Mouse (Mus musculus) forebrain, postnatal 0 days (tissue): ENCODE results near the gene Spp1. TPM values are rescaled to one million over a fixed set of nuclear protein-coding genes. Genes with fewer than 3 reads are reported as not detected.
A peak's percentile ranks its signal among the peaks of the same experiment; 100 is the strongest.
"Not testable (repeated sequence)": the region's sequence is repeated elsewhere in the genome, so short reads cannot be mapped to it uniquely, and the experiment has no call there.

ENCODE experiments used
- ATAC-seq: fragments of 200-750 bp; cut with Nextera tagmentation; 2 replicates; pipeline ENCODE4 v1.8.0; 2017; ENCODE audit warnings: mild to moderate bottlenecking, moderate library complexity
- DNase-seq: peaks from one replicate; pipeline ENCODE4 v3.0.0-alpha.2; 2015
- H3K27ac ChIP-seq: fragments of 300-500 bp; sonication (generic); 2 replicates; pipeline ENCODE4 v1.5.1; 2014; ENCODE audit warnings: low read depth, mild to moderate bottlenecking, antibody characterized with exemption, low read length, moderate library complexity, mixed read lengths
- H3K27me3 ChIP-seq: fragments of 300-500 bp; sonication (generic); 2 replicates; pipeline ENCODE4 v1.6.1; 2014; ENCODE audit warnings: mild to moderate bottlenecking, low read length, mixed read lengths; ENCODE audit not compliant: insufficient read depth
- H3K36me3 ChIP-seq: fragments of 300-500 bp; sonication (generic); 2 replicates; pipeline ENCODE4 v1.6.1; 2014; ENCODE audit warnings: mild to moderate bottlenecking, moderate library complexity; ENCODE audit not compliant: insufficient read depth
- H3K4me1 ChIP-seq: fragments of 300-500 bp; sonication (generic); 2 replicates; pipeline ENCODE4 v1.6.1; 2014; ENCODE audit warnings: antibody characterized with exemption; ENCODE audit not compliant: insufficient read depth
- H3K4me2 ChIP-seq: fragments of 300-500 bp; sonication (generic); 2 replicates; pipeline ENCODE4 v1.6.1; 2014; ENCODE audit warnings: low read depth, mild to moderate bottlenecking, moderate library complexity
- H3K4me3 ChIP-seq: fragments of 300-500 bp; sonication (generic); 2 replicates; pipeline ENCODE4 v1.5.1; 2014; ENCODE audit warnings: low read depth, low read length, mixed read lengths
- H3K9ac ChIP-seq: fragments of 300-500 bp; sonication (generic); 2 replicates; pipeline ENCODE4 v1.6.1; 2014; ENCODE audit warnings: mild to moderate bottlenecking
- H3K9me3 ChIP-seq: fragments of 300-500 bp; sonication (generic); 2 replicates; pipeline ENCODE4 v1.6.1; 2016; ENCODE audit warnings: low read length
- CTCF ChIP-seq: sonication (generic); IDR thresholded peaks from 2 replicates; pipeline ENCODE4 v1.5.1; 2016; ENCODE audit warnings: antibody characterized with exemption, control low read depth, low read depth
- WGBS: fragments of 180-500 bp; shearing (Covaris S2); extraction: QIAGEN DNeasy Blood & Tissue Kit; methylation state at CpG from one replicate; pipeline ENCODE4 v1.1.7; 2014; 5-methylcytosine and 5-hydroxymethylcytosine counted together
- polyA plus RNA-seq: library from polyadenylated mRNA; unstranded; fragments of >200 nt; fragmentation: Nextera tagmentation; extraction: Ambion mirVana; gene quantifications from 2 replicates; pipeline ENCODE4 v1.2.1, GENCODE M21; 2015
- total RNA-seq: library from RNA; depleted of rRNA; stranded (reverse); fragments of >200 nt; gene quantifications from 2 replicates; pipeline ENCODE4 v1.2.3, GENCODE M21; 2014

Gene Spp1
- total and polyA plus RNA-seq, 2 experiments from 2014 or later, result 67.8 to 80.6 TPM

- DNase-seq (no peak), ATAC-seq (no peak)
- Histone ChIP-seq H3K36me3 (no peaks in the 10 kb centered on the region), H3K27me3 (no peaks in the 10 kb centered on the region), H3K9me3 (no peaks in the 10 kb centered on the region), H3K27ac (no peak overlapping the region), H3K4me1 (no peaks in the 10 kb centered on the region), H3K4me2 (no peak overlapping the region), H3K9ac (no peak overlapping the region), H3K4me3 (no peak overlapping the region)
- 39% methylated on average over 12 of the region's 12 CpGs for WGBS
- TF ChIP-seq CTCF, result peak; percentile 35; the same call in 1 of the 2 replicates
Observed at GRCm38 (mm10) chr5:104432886-104433285, 2.0 kb upstream of the Spp1 start.

- H3K4me1 ChIP-seq, result no peaks in the 10 kb centered on the region
- ATAC-seq (no peak), DNase-seq (no peak)
- no peak for TF ChIP-seq CTCF
- no peak overlapping the region for H3K9ac ChIP-seq
- no peak overlapping the region for H3K4me3 ChIP-seq
- H3K27me3 ChIP-seq, result no peaks in the 10 kb centered on the region
- no peak overlapping the region for H3K4me2 ChIP-seq
- H3K9me3 ChIP-seq, result no peaks in the 10 kb centered on the region
- WGBS, result 69% methylated on average over 6 of the region's 6 CpGs
- no peak overlapping the region for H3K27ac ChIP-seq
- no peaks in the 10 kb centered on the region for H3K36me3 ChIP-seq
Observed at GRCm38 (mm10) chr5:104433968-104434565, 851 bp upstream of the Spp1 start.

GRCm38 (mm10) chr5:104436406-104437076 is 1.6 kb downstream of the Spp1 start:
- 82% methylated on average over 7 of the region's 7 CpGs for WGBS
- H3K27ac ChIP-seq, result no peak overlapping the region
- no peaks in the 10 kb centered on the region for H3K36me3 ChIP-seq
- H3K4me3 ChIP-seq, result no peak overlapping the region
- TF ChIP-seq CTCF, result no peak
- H3K27me3 ChIP-seq, result no peaks in the 10 kb centered on the region
- H3K9me3 ChIP-seq, result no peaks in the 10 kb centered on the region
- H3K9ac ChIP-seq, result no peak overlapping the region
- H3K4me2 ChIP-seq, result no peak overlapping the region
- ATAC-seq, result no peak
- no peak for DNase-seq
- H3K4me1 ChIP-seq, result no peaks in the 10 kb centered on the region

- Histone ChIP-seq H3K4me2 (no peak overlapping the region), H3K9ac (no peak overlapping the region), H3K27me3 (no peaks in the 10 kb centered on the region), H3K36me3 (no peaks in the 10 kb centered on the region), H3K9me3 (no peaks in the 10 kb centered on the region), H3K4me1 (no peaks in the 10 kb centered on the region), H3K4me3 (no peak overlapping the region), H3K27ac (no peak overlapping the region)
- WGBS, result 46% methylated on average over 6 of the region's 6 CpGs
- DNase-seq (no peak), ATAC-seq (no peak)
- TF ChIP-seq CTCF, result no peak
Observed at GRCm38 (mm10) chr5:104442396-104442795, 7.5 kb downstream of the Spp1 start.

GRCm38 (mm10) chr5:104442850-104443249 is 7.9 kb downstream of the Spp1 start:
- 32% methylated on average over 1 of the region's 1 CpGs for WGBS
- Histone ChIP-seq H3K27ac (no peak overlapping the region), H3K27me3 (no peaks in the 10 kb centered on the region), H3K4me3 (no peak overlapping the region), H3K4me2 (no peak overlapping the region), H3K36me3 (no peaks in the 10 kb centered on the region), H3K9me3 (no peaks in the 10 kb centered on the region), H3K4me1 (no peaks in the 10 kb centered on the region), H3K9ac (no peak overlapping the region)
- ATAC-seq (no peak), DNase-seq (no peak)
- no peak for TF ChIP-seq CTCF

- WGBS, result 11% methylated on average over 3 of the region's 3 CpGs
Observed at GRCm38 (mm10) chr5:104446156-104446555, 11.2 kb downstream of the Spp1 start.

GRCm38 (mm10) chr5:104448346-104448745 is 13.4 kb downstream of the Spp1 start:
- 24% methylated on average over 6 of the region's 6 CpGs for WGBS
- not testable (repeated sequence) for ATAC-seq, H3K4me1 ChIP-seq, H3K36me3 ChIP-seq, DNase-seq, H3K4me3 ChIP-seq, H3K4me2 ChIP-seq, H3K9me3 ChIP-seq, H3K9ac ChIP-seq, H3K27ac ChIP-seq, H3K27me3 ChIP-seq

More at GRCm38 (mm10) chr5:104446156-104446555, 11.2 kb downstream of the Spp1 start:
- H3K27me3 ChIP-seq, result no peaks in the 10 kb centered on the region
- no peak overlapping the region for H3K27ac ChIP-seq
- peak; percentile 83 for TF ChIP-seq CTCF
- H3K9ac ChIP-seq, result no peak overlapping the region
- H3K9me3 ChIP-seq, result no peaks in the 10 kb centered on the region
- H3K4me1 ChIP-seq, result no peaks in the 10 kb centered on the region
- DNase-seq (peak; percentile 69), ATAC-seq (peak; percentile 84)
- H3K36me3 ChIP-seq, result no peaks in the 10 kb centered on the region
- no peak overlapping the region for H3K4me2 ChIP-seq
- no peak overlapping the region for H3K4me3 ChIP-seq
